Mouse (Mus musculus): ENCODE measurements at regions not wholly inside any gene's neighbourhood (a gene's known extent, or its start where the extent isn't known, plus 50 kb on each side); places are given as distances from the start of the nearest gene placed in this dataset.

GRCm38 (mm10) chr11:94882687-94883383 is 53.2 kb upstream of the Col1a1 start:
- TF ChIP-seq CTCF (IDR thresholded peaks at IDR 0.05; ENCODE audit: low read depth, low read length) (no peak), POLR2A (IDR thresholded peaks at IDR 0.05; ENCODE audit: borderline replicate concordance, low read depth, low read length) (no peak)

Data from bone marrow macrophage, adult 2 months (primary cell).